In the genomic region with DNA sequence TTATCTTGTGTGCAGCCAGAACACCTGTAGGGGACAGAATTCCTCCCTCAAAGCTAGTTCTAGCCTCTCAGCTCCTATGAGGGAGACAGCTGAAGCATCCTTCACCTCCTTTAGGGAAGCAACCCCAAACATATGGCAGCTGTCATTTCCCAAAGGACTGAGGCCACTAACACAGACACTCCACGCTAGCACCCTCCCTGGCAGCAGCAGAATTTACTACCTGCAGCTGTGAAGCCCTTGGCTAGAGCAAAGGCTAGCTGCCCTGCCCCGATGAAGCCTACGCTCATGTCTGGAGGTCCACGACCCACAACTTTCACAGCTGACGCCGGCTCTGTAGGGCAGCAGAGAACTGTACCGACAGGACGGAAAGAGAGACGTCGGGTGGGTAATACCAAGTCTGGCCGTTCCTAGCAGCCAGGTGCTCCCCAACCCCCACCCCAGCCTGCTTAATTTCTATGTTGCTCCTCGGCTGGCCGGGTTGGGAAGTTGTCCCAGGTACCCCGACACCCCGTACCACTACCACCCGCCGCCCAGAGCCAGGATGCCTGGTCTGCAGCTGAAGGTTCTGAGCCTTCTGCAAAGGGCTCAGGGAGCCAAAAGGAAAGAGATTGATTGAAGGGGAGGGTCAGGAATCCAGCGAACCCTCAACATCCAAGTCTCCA, we compare ENCODE assay signal across 8 mouse cellular contexts. TPM values are rescaled to one million over a fixed set of nuclear protein-coding genes. Genes with fewer than 3 reads are reported as not detected.
A peak's percentile ranks its signal among the peaks of the same experiment; 100 is the strongest.
DNase-seq lines count a peak whose midpoint lies in the region; ATAC-seq and TF ChIP-seq lines count a peak whose summit lies in the region.

No protein-coding gene starts in this region.

- intact Hi-C loops in heart, postnatal 14 days (cut with DNase I) = no loop called here

- 4% methylated on average over 18 of the region's 18 CpGs for WGBS in heart, embryonic 10.5 days
- WGBS in limb, embryonic 11.5 days = under 1% methylated on average over 18 of the region's 18 CpGs
- under 1% methylated on average over 18 of the region's 18 CpGs for WGBS in neural tube, embryonic 15.5 days

- TF ChIP-seq CTCF in C2C12 (IDR thresholded peaks at IDR 0.05; ENCODE audit: control insufficient read depth, insufficient read depth, insufficient read length) = no peak
- no peak for TF ChIP-seq CTCF in embryonic fibroblast, embryonic 13.5 days (IDR thresholded peaks at IDR 0.05; ENCODE audit: borderline replicate concordance, insufficient read depth, low read length)

- H3K79me2 ChIP-seq in C2C12 (ENCODE audit: control insufficient read depth, insufficient read depth) = no peaks in the 10 kb centered on the region

- peaks cover 43% of the 10 kb centered on the region for H3K4me1 ChIP-seq in heart, embryonic 10.5 days
- peaks cover 3% of the 10 kb centered on the region for H3K4me1 ChIP-seq in embryonic fibroblast, embryonic 13.5 days (ENCODE audit: control insufficient read depth, insufficient read depth, low read length)
- H3K4me1 ChIP-seq in limb, embryonic 11.5 days (ENCODE audit: control insufficient read depth, insufficient read depth, low read length) = peaks cover 23% of the 10 kb centered on the region
- H3K4me1 ChIP-seq in neural tube, embryonic 15.5 days = peaks cover 20% of the 10 kb centered on the region

- peak overlapping the region; percentile 67 for H3K9ac ChIP-seq in limb, embryonic 11.5 days (ENCODE audit: low read length)
- peak overlapping the region; percentile 76 for H3K9ac ChIP-seq in neural tube, embryonic 15.5 days (replicated peaks)

- peak; percentile 33; the same call in 1 of the 2 replicates for ATAC-seq in limb, embryonic 11.5 days (ENCODE audit: insufficient number of reproducible peaks, low FRiP score, low TSS enrichment, low read depth)
- peak; percentile 54 for ATAC-seq in neural tube, embryonic 15.5 days (ENCODE audit: low FRiP score)

- no peak for DNase-seq in heart, embryonic 10.5 days (ENCODE audit: low spot score)
- DNase-seq in heart, postnatal 14 days = no peak
- DNase-seq in limb, embryonic 11.5 days (ENCODE audit: low spot score) = no peak
- no peak for DNase-seq in left cerebral cortex, adult 9 months (ENCODE audit: low spot score in 2 of 2)
- DNase-seq in spleen, adult 18-20 months = no peak

- H3K27me3 ChIP-seq in heart, embryonic 10.5 days (ENCODE audit: insufficient read depth, poor library complexity, severe bottlenecking) = peaks cover 27% of the 10 kb centered on the region
- H3K27me3 ChIP-seq in C2C12 (ENCODE audit: control insufficient read depth, insufficient read depth, insufficient read length) = no peaks in the 10 kb centered on the region
- H3K27me3 ChIP-seq in limb, embryonic 11.5 days (ENCODE audit: control insufficient read depth, insufficient read depth, low read length) = no peaks in the 10 kb centered on the region
- H3K27me3 ChIP-seq in neural tube, embryonic 15.5 days (replicated peaks) = no peaks in the 10 kb centered on the region

- no peaks in the 10 kb centered on the region for H3K79me3 ChIP-seq in C2C12 (ENCODE audit: low read depth)

- peak overlapping the region; percentile 60 for H3ac ChIP-seq in C2C12 (ENCODE audit: control insufficient read depth, insufficient read length, low read depth)

- peak overlapping the region; percentile 92 for H3K4me2 ChIP-seq in limb, embryonic 11.5 days (ENCODE audit: low read depth, severe bottlenecking)
- H3K4me2 ChIP-seq in neural tube, embryonic 15.5 days = peak overlapping the region; percentile 95

- peak; percentile 24; the same call in 1 of the 2 replicates for TF ChIP-seq POLR2A in embryonic fibroblast, embryonic 13.5 days (IDR thresholded peaks at IDR 0.05; ENCODE audit: low read depth, low read length)

- no peaks in the 10 kb centered on the region for H3K9me3 ChIP-seq in heart, embryonic 10.5 days
- no peaks in the 10 kb centered on the region for H3K9me3 ChIP-seq in limb, embryonic 11.5 days (ENCODE audit: control insufficient read depth, low read length)
- H3K9me3 ChIP-seq in neural tube, embryonic 15.5 days (replicated peaks) = no peaks in the 10 kb centered on the region

- H3K4me3 ChIP-seq in heart, embryonic 10.5 days = peak overlapping the region; percentile 68
- peak overlapping the region; percentile 30 for H3K4me3 ChIP-seq in C2C12 (ENCODE audit: insufficient read depth, poor library complexity, severe bottlenecking)
- H3K4me3 ChIP-seq in embryonic fibroblast, embryonic 13.5 days (ENCODE audit: insufficient read depth, low read length) = peak overlapping the region; percentile 56
- H3K4me3 ChIP-seq in limb, embryonic 11.5 days (ENCODE audit: low read depth, low read length) = peak overlapping the region; percentile 47
- H3K4me3 ChIP-seq in neural tube, embryonic 15.5 days (replicated peaks) = peak overlapping the region; percentile 51

- no peaks in the 10 kb centered on the region for H3K36me3 ChIP-seq in heart, embryonic 10.5 days
- H3K36me3 ChIP-seq in C2C12 (ENCODE audit: control insufficient read depth, insufficient read depth) = no peaks in the 10 kb centered on the region
- H3K36me3 ChIP-seq in limb, embryonic 11.5 days (ENCODE audit: control insufficient read depth, insufficient read depth, low read length) = no peaks in the 10 kb centered on the region
- no peaks in the 10 kb centered on the region for H3K36me3 ChIP-seq in neural tube, embryonic 15.5 days

- peak overlapping the region; percentile 86 for H3K27ac ChIP-seq in heart, embryonic 10.5 days
- H3K27ac ChIP-seq in embryonic fibroblast, embryonic 13.5 days (ENCODE audit: insufficient read depth, low read length) = no peak overlapping the region
- H3K27ac ChIP-seq in limb, embryonic 11.5 days (replicated peaks; ENCODE audit: low read depth, low read length) = no peak overlapping the region; the same call in 1 of the 2 replicates
- H3K27ac ChIP-seq in neural tube, embryonic 15.5 days (replicated peaks) = peak overlapping the region; percentile 60

TF ChIP-seq in C2C12, 6 proteins besides CTCF, POLR2A, EP300 and RAD21:
- TF ChIP-seq FOSL1 (IDR thresholded peaks at IDR 0.05; ENCODE audit: insufficient read depth, low read length, poor library complexity, severe bottlenecking) = no peak
- peak; percentile 52 for TF ChIP-seq MYOD1 (IDR thresholded peaks at IDR 0.05; ENCODE audit: control insufficient read depth, insufficient read length, low read depth)
- TF ChIP-seq USF1 (IDR thresholded peaks at IDR 0.05; ENCODE audit: low read depth) = no peak
TF ChIP-seq in C2C12: peak in this region for 1.

RNA-seq across cellular contexts. Expression of gene Pycr1, which starts 0.5 kb away (rescaled TPM):
- polyA plus RNA-seq in heart, embryonic 10.5 days (2016; fragmentation: Nextera tagmentation; extraction: Ambion mirVana) = 28.5 and 29.9 TPM in 2 replicates
- total RNA-seq in heart, postnatal 14 days (2021) = 1 to 10 TPM; 1.9 to 2.1 TPM
- polyA plus RNA-seq in C2C12 (2012; fragmentation: generic; extraction: Trizol) = 16.1 TPM
- 44.5 and 59.0 TPM in 2 replicates for polyA plus RNA-seq in embryonic fibroblast, embryonic 13.5 days (2011; ENCODE audit: insufficient read length, low read depth, missing spikeins)
- 33.3 and 34.2 TPM in 2 replicates for polyA plus RNA-seq in limb, embryonic 11.5 days (2014; fragmentation: Nextera tagmentation; extraction: Ambion mirVana)
- polyA plus RNA-seq in neural tube, embryonic 15.5 days (2015; fragmentation: Nextera tagmentation; extraction: Ambion mirVana) = 19.1 and 20.8 TPM in 2 replicates

RNA-seq across cellular contexts. Expression of gene Myadml2, which starts 4.9 kb away (rescaled TPM):
- polyA plus RNA-seq in heart, embryonic 10.5 days (2016; fragmentation: Nextera tagmentation; extraction: Ambion mirVana) = 6.7 and 9.3 TPM in 2 replicates
- total RNA-seq in heart, postnatal 14 days (2021) = 10 to 100 TPM; 51.4 to 58.5 TPM
- not detected for polyA plus RNA-seq in C2C12 (2012; fragmentation: generic; extraction: Trizol)
- polyA plus RNA-seq in embryonic fibroblast, embryonic 13.5 days (2011; ENCODE audit: insufficient read length, low read depth, missing spikeins) = not detected in 2 replicates
- polyA plus RNA-seq in limb, embryonic 11.5 days (2014; fragmentation: Nextera tagmentation; extraction: Ambion mirVana) = not detected in 2 replicates
- polyA plus RNA-seq in neural tube, embryonic 15.5 days (2015; fragmentation: Nextera tagmentation; extraction: Ambion mirVana) = 2.5 and 2.6 TPM in 2 replicates

RNA-seq across cellular contexts. Expression of gene Mafg, which starts 9.7 kb away (rescaled TPM):
- 22.7 and 28.2 TPM in 2 replicates for polyA plus RNA-seq in heart, embryonic 10.5 days (2016; fragmentation: Nextera tagmentation; extraction: Ambion mirVana)
- total RNA-seq in heart, postnatal 14 days (2021) = 10 to 100 TPM; 33.7 to 41.0 TPM
- polyA plus RNA-seq in C2C12 (2012; fragmentation: generic; extraction: Trizol) = 33.3 TPM
- 39.4 and 43.9 TPM in 2 replicates for polyA plus RNA-seq in embryonic fibroblast, embryonic 13.5 days (2011; ENCODE audit: insufficient read length, low read depth, missing spikeins)
- 22.6 and 24.2 TPM in 2 replicates for polyA plus RNA-seq in limb, embryonic 11.5 days (2014; fragmentation: Nextera tagmentation; extraction: Ambion mirVana)
- polyA plus RNA-seq in neural tube, embryonic 15.5 days (2015; fragmentation: Nextera tagmentation; extraction: Ambion mirVana) = 40.1 and 41.0 TPM in 2 replicates

RNA-seq across cellular contexts. Expression of gene Notum, which starts 17.9 kb away (rescaled TPM):
- 1.6 and 5.8 TPM in 2 replicates for polyA plus RNA-seq in heart, embryonic 10.5 days (2016; fragmentation: Nextera tagmentation; extraction: Ambion mirVana)
- total RNA-seq in heart, postnatal 14 days (2021) = under 1 TPM in 1 of 2 experiments, not detected in 1; 0.27 TPM
- polyA plus RNA-seq in C2C12 (2012; fragmentation: generic; extraction: Trizol) = 0.43 TPM
- polyA plus RNA-seq in embryonic fibroblast, embryonic 13.5 days (2011; ENCODE audit: insufficient read length, low read depth, missing spikeins) = 0.47 and 0.63 TPM in 2 replicates
- 6.6 and 7.5 TPM in 2 replicates for polyA plus RNA-seq in limb, embryonic 11.5 days (2014; fragmentation: Nextera tagmentation; extraction: Ambion mirVana)
- polyA plus RNA-seq in neural tube, embryonic 15.5 days (2015; fragmentation: Nextera tagmentation; extraction: Ambion mirVana) = 6.1 and 7.1 TPM in 2 replicates

RNA-seq across cellular contexts. Expression of gene Sirt7, which starts 18.0 kb away (rescaled TPM):
- 25.6 and 29.5 TPM in 2 replicates for polyA plus RNA-seq in heart, embryonic 10.5 days (2016; fragmentation: Nextera tagmentation; extraction: Ambion mirVana)
- total RNA-seq in heart, postnatal 14 days (2021) = 10 to 100 TPM; 10.8 to 12.3 TPM
- 21.9 TPM for polyA plus RNA-seq in C2C12 (2012; fragmentation: generic; extraction: Trizol)
- 15.9 and 19.2 TPM in 2 replicates for polyA plus RNA-seq in embryonic fibroblast, embryonic 13.5 days (2011; ENCODE audit: insufficient read length, low read depth, missing spikeins)
- 24.6 TPM in 2 replicates for polyA plus RNA-seq in limb, embryonic 11.5 days (2014; fragmentation: Nextera tagmentation; extraction: Ambion mirVana)
- polyA plus RNA-seq in neural tube, embryonic 15.5 days (2015; fragmentation: Nextera tagmentation; extraction: Ambion mirVana) = 43.2 and 45.1 TPM in 2 replicates

Comparison
In these comparisons a context has a peak if more than half of its experiments do, and no peak if none do; other contexts are left out.
1. H3K27ac ChIP-seq: peak in heart, embryonic 10.5 days (single experiment) and neural tube, embryonic 15.5 days (single experiment); none in embryonic fibroblast, embryonic 13.5 days (single experiment) and limb, embryonic 11.5 days (single experiment).
2. Peak in every context shown above with its lines, with median percentiles within 50 percentile points of each other: H3K4me3 ChIP-seq.